Mouse (Mus musculus) mature B cell (primary cell): Measurements from ENCODE around the gene D11Wsu47e.

Source experiments
- in situ Hi-C: fragments of 300-500 bp; cut with MboI; formaldehyde crosslinking; loops from 2 replicates; pipeline ENCODE4 v1.14.3; 2019

Gene D11Wsu47e

DNA sequence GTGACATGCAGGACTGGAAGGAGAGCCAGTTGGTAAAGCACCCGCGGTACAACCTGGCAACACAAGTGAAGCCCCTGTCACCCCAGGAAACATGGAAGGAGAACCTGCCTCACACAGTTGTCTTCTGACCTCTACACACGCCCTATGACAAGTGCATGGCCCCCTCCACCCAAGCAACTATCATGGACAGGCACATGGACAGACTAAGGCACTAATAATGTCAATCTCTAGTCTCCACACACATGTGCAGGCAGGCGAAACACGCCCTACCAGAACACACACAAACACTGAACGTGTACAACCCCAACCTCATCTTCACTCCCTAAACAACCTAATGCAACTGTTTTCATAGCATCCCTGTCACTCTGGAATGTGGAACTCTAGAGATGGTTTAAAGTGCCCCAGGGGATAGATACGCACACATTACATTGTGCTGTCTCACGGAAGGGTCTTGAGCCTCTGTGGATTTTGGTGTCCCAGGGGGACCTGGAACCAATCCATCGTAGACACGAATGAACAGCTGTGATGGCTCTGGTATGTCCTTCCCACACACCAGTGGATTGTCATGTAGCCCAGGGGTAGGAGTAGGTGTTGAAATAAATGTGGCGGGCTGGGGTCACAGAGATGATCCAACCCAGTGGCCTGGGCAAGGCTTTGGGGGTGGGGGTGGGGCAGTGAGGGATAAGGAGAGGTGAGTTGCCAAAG lies 52.8 kb downstream of the D11Wsu47e start:
- in situ Hi-C loops: no loop called here

DNA sequence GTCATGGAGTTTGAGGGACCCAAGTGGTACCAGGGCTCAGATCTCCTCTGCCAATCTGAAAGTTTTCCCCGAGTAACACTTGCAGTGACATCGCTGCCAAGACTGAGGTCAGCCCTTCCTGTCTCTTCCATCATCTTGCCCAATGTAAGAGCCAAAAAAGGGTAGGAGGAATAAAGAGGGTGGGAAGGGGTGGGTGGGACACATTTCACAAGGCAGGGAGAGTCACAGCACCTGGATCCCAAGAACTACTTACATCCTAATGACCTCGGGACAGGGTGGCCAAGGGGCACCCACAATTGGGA lies 53.3 kb downstream of the D11Wsu47e start:
- in situ Hi-C loops: no loop called here

DNA sequence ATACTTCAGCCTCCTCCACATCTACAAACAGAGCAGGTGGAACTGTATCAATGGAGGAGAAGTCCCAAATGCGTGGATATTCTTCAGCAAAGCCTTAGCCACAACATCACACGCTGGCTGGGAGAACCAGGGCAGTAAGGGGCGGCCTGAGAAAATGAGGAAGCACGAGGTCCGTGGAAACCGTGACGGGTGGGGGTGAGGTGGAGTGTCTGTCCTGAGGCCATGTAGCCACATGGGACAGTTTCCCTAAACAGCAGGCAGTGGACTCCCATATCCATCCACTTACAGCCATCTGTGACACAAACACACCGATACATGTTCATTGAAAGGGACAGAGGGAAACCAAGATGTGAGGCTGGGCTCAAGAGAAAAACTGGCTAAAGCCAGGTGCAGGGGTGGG lies 53.7 kb downstream of the D11Wsu47e start:
- in situ Hi-C loops: no loop called here

DNA sequence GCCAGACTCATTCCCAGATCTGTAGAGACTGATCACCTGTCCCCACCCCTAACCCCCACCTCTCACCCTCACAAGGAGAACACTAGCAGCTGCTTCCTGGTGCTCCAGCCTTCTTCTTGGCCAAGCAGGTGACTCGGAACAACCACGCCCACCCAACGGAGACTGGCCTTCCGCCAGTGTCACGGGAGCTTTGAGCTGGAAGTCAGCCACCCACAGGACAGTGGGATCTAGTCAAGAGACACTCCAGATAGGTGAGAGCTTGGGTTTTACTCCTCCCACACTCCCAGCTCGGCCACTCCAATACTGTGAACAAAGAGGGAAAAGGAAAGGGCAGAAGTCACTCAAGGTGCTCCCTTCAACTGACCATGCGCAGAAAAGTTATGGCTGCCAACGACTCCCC lies 55.0 kb downstream of the D11Wsu47e start:
- in situ Hi-C loops: no loop called here

DNA sequence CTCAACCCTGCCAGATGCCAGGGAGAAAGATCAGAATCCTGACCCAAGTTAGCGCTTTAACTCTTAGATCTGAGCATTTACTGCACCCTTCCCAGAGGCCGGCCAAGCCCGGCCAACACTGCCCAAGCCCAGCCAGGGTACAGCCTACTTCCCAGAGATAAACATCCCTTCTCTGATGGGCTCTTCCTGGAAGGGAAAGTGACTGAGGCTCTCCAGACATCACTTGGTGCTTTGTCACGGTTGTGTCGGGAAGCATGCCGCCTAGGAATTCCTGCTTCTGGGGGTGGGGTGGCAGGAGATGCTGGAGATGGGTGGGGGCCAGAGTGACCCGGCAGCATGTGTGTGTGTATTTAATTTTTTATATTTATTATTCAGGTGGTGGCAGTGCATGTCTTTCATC lies 55.9 kb downstream of the D11Wsu47e start:
- in situ Hi-C loops: no loop called here

DNA sequence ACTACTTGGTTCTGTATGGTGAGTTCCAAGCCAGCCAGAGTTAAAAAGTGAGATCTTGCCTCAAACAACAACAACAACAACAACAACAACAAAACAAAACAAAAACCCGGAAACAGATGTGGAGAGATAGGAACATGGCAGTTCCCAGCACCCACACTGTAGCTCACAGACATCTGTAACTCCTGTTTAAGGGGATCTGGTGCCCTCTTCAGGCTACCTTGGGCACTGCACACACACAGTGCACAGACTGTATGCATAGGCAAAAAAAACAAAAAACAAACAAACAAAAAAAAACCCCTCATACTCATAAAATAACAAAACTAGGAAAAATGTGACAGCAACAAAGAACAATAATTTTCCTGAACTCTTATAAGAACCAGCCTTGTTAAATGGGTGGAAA lies 58.8 kb downstream of the D11Wsu47e start:
- in situ Hi-C loops: no loop called here
